Mouse (Mus musculus) lung, postnatal 0 days (tissue): ENCODE results near the gene Bicdl2.

Experiments used
- CTCF ChIP-seq: IDR thresholded peaks from 2 replicates; pipeline ENCODE4 v1.5.1; 2016; ENCODE audit warnings: antibody characterized with exemption, mild to moderate bottlenecking
- EP300 ChIP-seq: IDR thresholded peaks from 2 replicates; pipeline ENCODE4 v1.6.1; 2016; ENCODE audit warnings: antibody characterized with exemption, mild to moderate bottlenecking, control low read depth

DNA sequence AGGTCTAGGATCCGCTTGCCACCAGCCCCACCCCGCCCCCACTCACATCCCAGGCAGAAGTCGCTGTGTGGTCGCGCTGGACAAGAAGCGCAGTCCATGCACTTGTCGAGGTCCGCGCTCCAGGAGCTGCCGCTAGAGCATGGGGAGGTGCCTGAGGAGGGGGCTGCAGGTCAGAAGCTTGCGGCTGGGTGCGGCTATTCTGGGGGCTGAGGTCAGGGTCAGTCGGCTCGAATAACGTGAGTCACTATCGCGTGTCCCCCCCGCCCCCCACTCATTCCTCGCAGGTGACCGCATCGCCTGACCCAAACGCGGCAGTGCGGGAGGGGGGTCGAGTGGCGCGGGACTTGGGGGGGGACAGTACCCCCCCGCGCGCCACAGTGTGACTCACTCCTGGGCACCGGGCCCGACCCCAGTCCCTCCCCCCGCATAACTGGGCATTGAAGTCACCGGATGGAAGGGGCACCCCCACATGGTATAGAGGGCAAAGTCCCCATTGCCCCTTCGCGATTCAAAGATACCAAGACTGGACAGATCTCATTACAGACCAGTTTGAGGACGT is 16.2 kb downstream of the Bicdl2 start:
- TF ChIP-seq CTCF (no peak), EP300 (no peak)
